Mouse (Mus musculus): Measurements from ENCODE around the gene Rab6b. TPM values are rescaled to one million over a fixed set of nuclear protein-coding genes. Genes with fewer than 3 reads are reported as not detected.

Gene Rab6b
- polyA plus RNA-seq (2012; rRNA removed; ENCODE audit: low replicate concordance) = 0.93 and 8.6 TPM in 2 replicates

GRCm38 (mm10) chr9:103111621-103112470, at the start of gene Rab6b:
Gene Rab6b, plus strand, starts transcription at chr9:103111787.

GRCm38 (mm10) chr9:103201561-103202260, 90.1 kb downstream of the Rab6b start, which contains the start of gene Srprb:
Gene Srprb, minus strand, starts transcription at chr9:103202137.

GRCm38 (mm10) chr9:103230151-103230951, 118.8 kb downstream of the Rab6b start, which contains the start of the genes Gm20425 and Trf:
Gene Gm20425, minus strand, starts transcription at chr9:103230307.
Gene Trf, minus strand, starts transcription at chr9:103230444.

Other genes with a start within 250 kb of the Rab6b start
- gene Slco2a1, start 123.1 kb upstream of the Rab6b start, polyA plus RNA-seq (2012; rRNA removed; ENCODE audit: low replicate concordance) = 45.5 and 56.4 TPM in 2 replicates
- gene Srprb, start 90.3 kb downstream of the Rab6b start, polyA plus RNA-seq (2012; rRNA removed; ENCODE audit: low replicate concordance) = 50.2 and 61.5 TPM in 2 replicates
- 0.08 and 0.11 TPM in 2 replicates for gene Gm20425, start 118.5 kb downstream of the Rab6b start, polyA plus RNA-seq (2012; rRNA removed; ENCODE audit: low replicate concordance)
- 1,585 and 2,459 TPM in 2 replicates for gene Trf, start 118.7 kb downstream of the Rab6b start, polyA plus RNA-seq (2012; rRNA removed; ENCODE audit: low replicate concordance)
- 0.49 and 1.1 TPM in 2 replicates for gene 1300017J02Rik, start 193.3 kb downstream of the Rab6b start, polyA plus RNA-seq (2012; rRNA removed; ENCODE audit: low replicate concordance)
- 8.6 and 10.8 TPM in 2 replicates for gene Topbp1, start 193.4 kb downstream of the Rab6b start, polyA plus RNA-seq (2012; rRNA removed; ENCODE audit: low replicate concordance)